Mouse (Mus musculus) forebrain, embryonic 16.5 days (tissue): ENCODE results near the gene Clec4n. TPM values are rescaled to one million over a fixed set of nuclear protein-coding genes. Genes with fewer than 3 reads are reported as not detected.
"Not testable (repeated sequence)": the region's sequence is repeated elsewhere in the genome, so short reads cannot be mapped to it uniquely, and the experiment has no call there.

ENCODE experiments used
- ATAC-seq: fragments of 200-750 bp; cut with Nextera tagmentation; 2 replicates; pipeline ENCODE4 v1.8.0; 2017; ENCODE audit warnings: mild to moderate bottlenecking, moderate library complexity
- H3K27ac ChIP-seq: fragments of 300-500 bp; sonication (generic); 2 replicates; pipeline ENCODE4 v1.5.1; 2014; ENCODE audit warnings: low read length, control low read depth
- H3K27me3 ChIP-seq: fragments of 300-500 bp; sonication (generic); replicated peaks from 2 replicates; pipeline ENCODE4 v1.6.1; 2014; ENCODE audit warnings: low read length; ENCODE audit not compliant: control insufficient read depth, insufficient read depth
- H3K36me3 ChIP-seq: fragments of 300-500 bp; sonication (generic); 2 replicates; pipeline ENCODE4 v1.6.1; 2014; ENCODE audit not compliant: control insufficient read depth, insufficient read depth
- H3K4me1 ChIP-seq: fragments of 300-500 bp; sonication (generic); replicated peaks from 2 replicates; pipeline ENCODE4 v1.6.1; 2014; ENCODE audit warnings: low read length; ENCODE audit not compliant: control insufficient read depth, insufficient read depth
- H3K4me2 ChIP-seq: fragments of 300-500 bp; sonication (generic); 2 replicates; pipeline ENCODE4 v1.6.1; 2014; ENCODE audit warnings: mild to moderate bottlenecking, low read length, control low read depth
- H3K4me3 ChIP-seq: fragments of 300-500 bp; sonication (generic); replicated peaks from 2 replicates; pipeline ENCODE4 v1.5.1; 2014; ENCODE audit warnings: mild to moderate bottlenecking, low read length, control low read depth
- H3K9ac ChIP-seq: fragments of 300-500 bp; sonication (generic); replicated peaks from 2 replicates; pipeline ENCODE4 v1.6.1; 2014; ENCODE audit warnings: low read depth, low read length, control low read depth
- H3K9me3 ChIP-seq: fragments of 300-500 bp; sonication (generic); 2 replicates; pipeline ENCODE4 v1.6.1; 2016; ENCODE audit warnings: low read length; ENCODE audit not compliant: control insufficient read depth
- WGBS: fragments of 180-500 bp; shearing (Covaris S2); extraction: QIAGEN DNeasy Blood & Tissue Kit; methylation state at CpG from one replicate; pipeline ENCODE4 v1.1.7; 2014; 5-methylcytosine and 5-hydroxymethylcytosine counted together
- polyA plus RNA-seq: library from polyadenylated mRNA; unstranded; fragments of >200 nt; fragmentation: Nextera tagmentation; extraction: Ambion mirVana; gene quantifications from 2 replicates; pipeline ENCODE4 v1.2.1, GENCODE M21; 2015

Clec4n gene
- polyA plus RNA-seq, 1 experiment from 2014 or later: 0.49 TPM

DNA sequence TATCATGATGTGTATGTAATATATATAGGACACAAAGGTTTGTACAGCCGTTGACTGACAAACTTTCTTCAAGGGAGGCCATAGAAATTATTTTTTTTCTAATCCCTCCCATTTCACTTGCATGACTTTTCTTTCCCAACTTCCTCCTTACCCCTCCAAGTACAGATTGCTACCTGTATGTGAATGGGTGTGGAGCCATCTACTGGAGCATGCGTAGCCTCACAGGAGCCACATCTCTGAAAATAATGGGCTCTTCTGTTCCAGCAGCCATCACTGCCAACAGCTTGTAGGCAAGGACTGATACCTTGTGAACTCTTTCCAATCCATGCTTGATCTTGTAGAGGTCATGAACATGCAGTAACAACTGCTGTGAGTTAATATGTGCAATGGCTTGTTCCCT is 19.2 kb downstream of the Clec4n start:
- not testable (repeated sequence) for H3K4me3 ChIP-seq, ATAC-seq, H3K4me2 ChIP-seq, H3K27ac ChIP-seq, H3K9me3 ChIP-seq, H3K36me3 ChIP-seq, H3K27me3 ChIP-seq, H3K9ac ChIP-seq, H3K4me1 ChIP-seq
- WGBS: 87% methylated on average over 2 of the region's 2 CpGs

DNA sequence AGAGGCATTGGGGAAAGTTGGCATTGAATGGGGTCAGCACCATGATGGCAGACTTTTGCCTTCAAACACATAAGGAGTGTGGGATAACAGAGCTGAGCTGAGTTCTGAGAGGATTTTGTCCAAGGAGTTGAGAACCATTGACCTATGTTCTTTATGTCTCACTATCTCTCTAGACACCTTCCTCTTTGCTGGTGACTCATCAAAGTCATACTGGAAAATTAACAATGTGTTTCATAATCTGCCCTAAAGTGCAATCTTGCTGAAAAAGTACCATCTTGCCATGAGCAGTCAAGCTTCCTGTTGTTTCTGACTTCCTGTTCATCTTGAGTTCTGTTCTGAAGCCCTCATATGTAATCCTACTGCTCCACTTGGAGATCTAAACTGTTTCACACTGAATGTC is 23.1 kb downstream of the Clec4n start:
- no peaks in the 10 kb centered on the region for H3K27me3 ChIP-seq
- no peak overlapping the region for H3K27ac ChIP-seq
- H3K4me3 ChIP-seq: no peak overlapping the region
- no peaks in the 10 kb centered on the region for H3K9me3 ChIP-seq
- no peaks in the 10 kb centered on the region for H3K36me3 ChIP-seq
- H3K4me1 ChIP-seq: no peaks in the 10 kb centered on the region
- H3K4me2 ChIP-seq: no peak overlapping the region
- no peak overlapping the region for H3K9ac ChIP-seq
- no peak for ATAC-seq

DNA sequence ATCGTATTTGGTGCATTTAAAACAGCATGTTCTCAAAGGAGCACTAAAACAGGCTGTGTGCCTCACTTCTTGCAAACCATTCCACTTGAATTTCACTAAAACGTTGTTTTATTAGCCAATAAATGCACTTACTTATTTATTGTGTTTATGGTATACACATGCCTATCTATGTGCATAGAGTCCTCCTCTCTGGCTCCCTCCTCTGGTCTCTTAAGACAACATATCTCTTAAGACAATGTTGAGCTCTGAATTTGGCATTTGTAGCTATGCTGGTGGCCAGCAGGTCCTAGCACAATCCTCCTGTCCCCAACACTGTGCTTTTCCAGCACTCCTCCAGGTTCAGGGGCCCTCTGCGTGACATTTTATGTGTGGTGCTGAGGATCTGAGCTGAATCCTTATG is 29.3 kb downstream of the Clec4n start:
- Histone ChIP-seq H3K27ac (no peak overlapping the region), H3K4me1 (no peaks in the 10 kb centered on the region), H3K9me3 (no peaks in the 10 kb centered on the region), H3K4me2 (no peak overlapping the region), H3K27me3 (no peaks in the 10 kb centered on the region), H3K9ac (no peak overlapping the region), H3K4me3 (no peak overlapping the region), H3K36me3 (no peaks in the 10 kb centered on the region)
- no peak for ATAC-seq
- 79% methylated on average over 3 of the region's 3 CpGs for WGBS

DNA sequence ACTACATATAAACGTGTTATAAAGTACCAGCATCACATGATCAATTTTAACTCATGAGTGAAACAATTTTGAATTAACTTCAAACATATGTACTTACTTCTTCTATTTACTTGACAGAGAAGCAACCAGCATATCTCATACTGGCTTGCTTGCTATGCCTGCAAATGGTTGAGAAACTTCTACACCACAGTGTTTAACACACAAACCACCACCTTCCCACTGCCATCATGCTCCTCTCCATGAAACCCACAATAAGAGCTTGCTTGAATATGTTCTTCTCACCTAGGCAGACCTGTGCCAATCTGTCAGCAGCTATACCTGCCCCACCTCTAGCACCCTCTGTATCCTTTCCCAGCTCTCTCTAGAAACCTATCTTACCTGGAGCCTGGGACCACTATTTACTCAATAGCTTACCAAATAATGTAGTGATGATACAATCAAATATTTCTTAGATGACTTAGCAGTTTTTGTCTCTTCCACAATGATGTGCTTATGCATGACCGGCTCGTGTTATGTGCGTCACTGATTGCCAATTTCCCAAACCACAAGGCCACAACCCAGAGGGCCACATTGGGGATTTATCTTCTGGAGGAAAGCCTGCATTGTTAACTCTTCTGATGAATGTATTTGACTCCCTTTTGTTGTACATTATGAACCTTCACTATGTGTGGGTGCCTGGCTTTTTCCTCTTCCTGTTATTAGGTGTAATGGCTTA is 30.4 kb downstream of the Clec4n start:
- no peaks in the 10 kb centered on the region for H3K27me3 ChIP-seq
- H3K4me1 ChIP-seq: no peaks in the 10 kb centered on the region
- H3K9ac ChIP-seq: no peak overlapping the region
- H3K4me3 ChIP-seq: no peak overlapping the region
- H3K27ac ChIP-seq: no peak overlapping the region
- WGBS: 85% methylated on average over 4 of the region's 4 CpGs
- no peak overlapping the region for H3K4me2 ChIP-seq
- ATAC-seq: no peak
- no peaks in the 10 kb centered on the region for H3K9me3 ChIP-seq
- H3K36me3 ChIP-seq: no peaks in the 10 kb centered on the region

DNA sequence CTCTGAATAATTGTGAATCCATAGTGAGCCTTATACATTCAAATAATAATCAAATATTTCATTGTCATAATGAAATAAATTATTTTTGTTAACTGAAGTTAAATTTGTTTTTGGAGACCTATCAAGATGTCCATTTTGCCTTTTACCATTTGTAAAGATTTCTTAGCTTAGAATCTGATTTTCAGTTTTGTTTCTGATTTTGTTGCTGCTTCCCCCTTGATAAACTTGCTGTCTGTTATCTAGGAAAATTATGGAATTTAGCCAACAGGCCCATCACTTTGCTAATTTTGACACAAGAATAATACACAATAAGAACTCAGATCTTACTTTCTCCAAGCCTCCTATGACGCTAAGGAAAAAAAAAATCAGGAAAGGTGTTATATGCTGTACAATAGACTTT is 31.2 kb downstream of the Clec4n start:
- H3K27me3 ChIP-seq: no peaks in the 10 kb centered on the region
- H3K27ac ChIP-seq: no peak overlapping the region
- no peak overlapping the region for H3K4me2 ChIP-seq
- WGBS: 90% methylated on average over 1 of the region's 1 CpGs
- ATAC-seq: no peak
- H3K4me3 ChIP-seq: no peak overlapping the region
- no peak overlapping the region for H3K9ac ChIP-seq
- H3K36me3 ChIP-seq: no peaks in the 10 kb centered on the region
- H3K9me3 ChIP-seq: no peaks in the 10 kb centered on the region
- H3K4me1 ChIP-seq: no peaks in the 10 kb centered on the region

DNA sequence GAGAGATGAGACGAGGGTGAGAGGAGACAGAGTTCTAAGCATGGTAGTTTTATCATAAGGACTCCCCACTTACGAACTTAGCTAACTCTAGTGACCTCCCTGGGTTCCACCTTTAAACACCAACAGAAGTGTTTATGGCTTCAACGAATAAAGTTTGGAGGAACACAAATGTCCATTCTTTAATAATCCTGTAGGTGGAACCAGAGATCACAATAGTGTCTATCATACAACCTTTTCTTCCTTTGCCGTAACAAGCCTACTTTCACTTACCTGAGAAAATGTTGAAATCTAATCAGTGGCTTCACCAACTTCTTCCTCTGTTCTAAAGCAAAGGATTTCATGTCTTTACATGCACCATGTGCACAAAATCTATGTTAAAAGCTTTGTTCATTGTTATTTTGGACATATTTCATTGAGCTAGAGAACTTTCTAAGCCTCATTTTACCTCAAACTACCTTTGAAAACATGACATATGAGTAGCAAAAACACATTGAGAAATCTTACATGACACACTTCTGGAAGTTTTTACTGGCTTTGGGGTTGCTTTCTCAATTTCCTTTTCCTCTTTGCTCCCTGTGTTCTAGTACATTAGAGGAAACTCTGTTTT is 32.0 kb downstream of the Clec4n start, which contains the start of gene Clec4d:
Gene Clec4d, plus strand, starts transcription at position 557 of the 607 bp plus-strand sequence.
- H3K27ac ChIP-seq: no peak within 1 kb of the TSS
- H3K4me3 ChIP-seq: no peak within 1 kb of the TSS
- no peaks in the 10 kb centered on the region for H3K9me3 ChIP-seq
- H3K4me1 ChIP-seq: no peaks in the 10 kb centered on the region
- no peaks in the 10 kb centered on the region for H3K27me3 ChIP-seq
- no peak within 1 kb of the TSS for H3K9ac ChIP-seq
- H3K36me3 ChIP-seq: no peaks in the 10 kb centered on the region
- 78% methylated on average over 4 of the region's 4 CpGs for WGBS
- no peak within 1 kb of the TSS for H3K4me2 ChIP-seq
- ATAC-seq: no peak

DNA sequence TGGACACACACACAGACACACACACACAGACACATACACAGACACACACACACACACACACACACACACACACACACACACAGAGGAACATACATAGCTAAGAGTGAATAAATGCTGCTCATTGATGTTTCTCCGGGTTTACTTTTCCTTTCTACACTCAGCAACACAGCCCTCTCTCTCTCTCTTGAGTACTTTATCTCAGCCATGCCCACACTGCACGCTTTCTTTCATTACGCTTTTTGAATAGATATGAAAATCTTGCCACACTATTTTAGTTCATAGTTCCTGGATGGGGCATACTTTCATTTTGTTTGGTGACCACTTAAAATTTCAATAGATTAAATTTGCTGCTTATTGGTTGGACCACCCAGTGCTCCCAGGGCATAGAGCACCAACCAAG is 34.6 kb downstream of the Clec4n start:
- H3K4me2 ChIP-seq: no peak overlapping the region
- H3K9ac ChIP-seq: no peak overlapping the region
- H3K27me3 ChIP-seq: no peaks in the 10 kb centered on the region
- WGBS: 97% methylated on average over 3 of the region's 3 CpGs
- no peak overlapping the region for H3K27ac ChIP-seq
- H3K9me3 ChIP-seq: no peaks in the 10 kb centered on the region
- H3K4me1 ChIP-seq: no peaks in the 10 kb centered on the region
- no peaks in the 10 kb centered on the region for H3K36me3 ChIP-seq
- no peak overlapping the region for H3K4me3 ChIP-seq
- no peak for ATAC-seq

DNA sequence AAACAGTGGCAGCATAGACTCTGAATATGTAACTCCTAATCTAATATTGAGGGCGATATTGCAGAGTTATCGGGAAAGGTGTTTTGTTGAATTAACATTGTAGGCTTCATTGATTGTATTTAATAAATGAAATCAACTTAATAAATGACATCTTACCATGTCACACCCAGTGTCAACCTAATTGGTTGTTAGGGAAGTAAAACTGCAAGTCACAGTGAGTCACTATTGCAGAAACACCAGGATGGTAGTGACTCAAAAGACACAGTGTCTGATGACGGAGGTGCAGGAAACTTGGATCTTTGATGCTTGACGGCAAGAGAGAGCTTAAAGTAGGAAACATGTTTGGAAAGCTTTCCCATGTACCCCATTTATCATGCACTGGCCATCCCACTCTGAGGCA is 36.2 kb downstream of the Clec4n start:
- Histone ChIP-seq H3K4me1 (no peaks in the 10 kb centered on the region), H3K9me3 (no peaks in the 10 kb centered on the region), H3K36me3 (no peaks in the 10 kb centered on the region), H3K9ac (no peak overlapping the region), H3K4me3 (no peak overlapping the region), H3K27me3 (no peaks in the 10 kb centered on the region), H3K4me2 (no peak overlapping the region), H3K27ac (no peak overlapping the region)
- WGBS: 90% methylated on average over 4 of the region's 4 CpGs
- no peak for ATAC-seq

DNA sequence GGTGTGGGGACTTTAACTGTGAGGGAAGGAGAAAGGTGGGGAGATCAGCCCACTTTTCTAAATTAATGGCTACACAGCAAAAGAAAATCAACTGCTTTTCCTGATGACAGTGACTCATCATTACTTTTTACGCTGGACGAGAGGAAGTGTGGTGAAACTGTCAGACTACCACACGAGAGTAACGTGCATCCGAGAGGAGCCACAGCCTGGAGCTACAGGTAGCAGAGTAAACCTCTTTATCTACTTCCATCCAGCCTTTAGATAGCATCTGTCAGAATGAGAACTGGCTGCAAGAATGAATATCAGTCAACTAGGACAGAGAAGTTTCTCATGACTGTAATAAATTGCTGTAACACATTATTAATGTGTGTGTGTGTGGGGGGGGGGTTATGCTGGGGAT is 37.3 kb downstream of the Clec4n start:
- Histone ChIP-seq H3K4me3 (no peak overlapping the region), H3K27me3 (no peaks in the 10 kb centered on the region), H3K9ac (no peak overlapping the region), H3K4me2 (no peak overlapping the region), H3K4me1 (no peaks in the 10 kb centered on the region), H3K27ac (no peak overlapping the region), H3K9me3 (no peaks in the 10 kb centered on the region), H3K36me3 (no peaks in the 10 kb centered on the region)
- no peak for ATAC-seq
- 96% methylated on average over 5 of the region's 5 CpGs for WGBS
